Mouse (Mus musculus): Measurements from ENCODE around the gene Catsper2.

- TF ChIP-seq MYOD1 (IDR thresholded peaks at IDR 0.05; ENCODE audit: control insufficient read depth, insufficient read length, low read depth) (no peak), MAX (IDR thresholded peaks at IDR 0.05) (no peak)
Observed at GRCm38 (mm10) chr2:121363656-121364055, 49.9 kb downstream of the Catsper2 start.

All from C2C12 (cell line).